Mouse (Mus musculus) sigmoid colon, adult 10 weeks (tissue): ENCODE data around the gene Gm17631. TPM values are rescaled to one million over a fixed set of nuclear protein-coding genes. Genes with fewer than 3 reads are reported as not detected.

Experiments used
- polyA plus RNA-seq: library from polyadenylated mRNA; stranded (reverse); fragments of 350-450 nt; fragmentation: Illumina TruSeq; extraction: RNeasy Lipid Tissue Mini Kit (QIAGEN cat#74804); gene quantifications from one replicate; pipeline ENCODE4 v1.2.3, GENCODE M21; 2014; ENCODE audit warnings: low read depth, low replicate concordance

Gm17631 gene
- not detected for polyA plus RNA-seq

GRCm38 (mm10) chr6:129862349-129862748, at the start of gene Gm17631:
TSS of gene Gm17631 (plus strand) at chr6:129862649.

GRCm38 (mm10) chr6:129876549-129876948, 14.1 kb downstream of the Gm17631 start, which contains the start of gene Klra17:
TSS of gene Klra17 (minus strand) at chr6:129876672.

Other genes with a start within 250 kb of the Gm17631 start
- gene Klrk1, start 238.8 kb upstream of the Gm17631 start, polyA plus RNA-seq = 4.1 TPM
- not detected for gene Klrc3, start 219.3 kb upstream of the Gm17631 start, polyA plus RNA-seq
- 1.3 TPM for gene Klrc2, start 202.0 kb upstream of the Gm17631 start, polyA plus RNA-seq
- 1.9 TPM for gene Klrc1, start 183.7 kb upstream of the Gm17631 start, polyA plus RNA-seq
- gene Klri1, start 145.5 kb upstream of the Gm17631 start, polyA plus RNA-seq = 2.4 TPM
- 0.85 TPM for gene Klri2, start 122.2 kb upstream of the Gm17631 start, polyA plus RNA-seq
- not detected for gene Gm156, start 78.4 kb upstream of the Gm17631 start, polyA plus RNA-seq
- 1.1 TPM for gene Klra17, start 14.0 kb downstream of the Gm17631 start, polyA plus RNA-seq
- gene Klra5, start 55.0 kb downstream of the Gm17631 start, polyA plus RNA-seq = not detected
- 1.2 TPM for gene Klra6, start 164.3 kb downstream of the Gm17631 start, polyA plus RNA-seq
- 0.60 TPM for gene Klra4, start 204.6 kb downstream of the Gm17631 start, polyA plus RNA-seq